Mouse (Mus musculus): Measurements from ENCODE around the gene Camkv.

The Camkv gene

DNA sequence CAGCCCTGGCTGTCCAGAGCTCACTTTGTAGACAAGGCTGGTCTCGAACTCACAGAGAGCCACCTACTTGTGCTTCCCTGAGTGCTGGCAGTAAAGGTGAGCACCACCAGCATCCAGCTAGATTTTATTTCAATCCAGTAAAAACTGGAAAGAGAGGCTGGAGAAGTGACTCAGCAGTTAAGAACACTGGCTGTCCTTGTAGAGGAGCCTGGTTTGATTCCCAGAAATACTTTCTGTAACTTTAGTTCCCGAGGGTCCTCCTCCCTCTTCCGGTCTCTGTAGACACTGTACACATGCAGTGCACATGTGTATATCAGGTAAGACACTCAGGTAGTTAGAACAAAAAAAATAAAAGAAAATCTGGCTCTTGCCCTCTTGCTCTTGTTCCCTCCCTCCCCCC, 52.5 kb downstream of the Camkv start:
- DNase-seq (ENCODE audit: low read depth, low spot score) = no peak

DNA sequence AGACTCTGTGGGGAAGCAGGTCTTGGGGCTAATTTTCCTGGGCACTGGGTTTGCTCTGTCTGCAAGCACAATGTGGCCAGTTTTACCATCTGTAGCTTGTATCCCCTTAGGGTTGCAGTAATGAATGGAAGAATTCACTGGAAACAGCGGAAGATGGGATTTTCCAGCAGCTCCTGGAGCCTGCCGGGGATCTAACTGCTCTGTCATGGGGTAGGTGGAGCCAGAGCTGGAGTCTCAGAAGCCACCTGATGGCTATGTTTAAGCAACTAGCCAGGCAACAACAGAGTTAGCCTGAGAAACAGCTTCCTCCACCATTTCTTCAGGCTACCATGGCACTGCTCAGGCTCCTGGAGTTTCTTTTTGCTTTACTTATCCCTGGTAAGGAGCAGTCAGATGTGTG, 56.7 kb downstream of the Camkv start, which contains the start of gene Cdhr4:
TSS of gene Cdhr4 (plus strand) at position 301 of the 400 bp plus-strand sequence.
- no peak for DNase-seq (ENCODE audit: low read depth, low spot score)

DNA sequence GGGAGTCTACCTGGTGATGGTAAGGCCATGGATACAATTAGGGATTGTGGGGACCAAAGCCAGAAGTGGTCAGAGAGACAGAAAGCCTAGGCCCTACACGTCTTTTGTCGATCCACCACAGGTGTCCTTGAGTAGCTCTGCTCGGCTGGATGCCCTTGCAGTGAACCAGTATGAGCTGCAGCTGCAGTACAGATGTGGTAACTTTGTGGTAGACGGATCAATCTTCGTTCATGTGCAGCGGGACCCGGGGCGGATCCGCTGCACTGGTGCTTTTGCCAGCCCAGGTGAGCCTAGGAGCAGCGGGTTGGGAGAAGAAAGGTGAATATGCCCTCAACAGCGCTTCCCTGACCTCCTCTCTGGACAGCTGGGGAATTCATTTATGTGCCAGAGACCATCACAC, 57.5 kb downstream of the Camkv start:
- no peak for DNase-seq (ENCODE audit: low read depth, low spot score)

DNA sequence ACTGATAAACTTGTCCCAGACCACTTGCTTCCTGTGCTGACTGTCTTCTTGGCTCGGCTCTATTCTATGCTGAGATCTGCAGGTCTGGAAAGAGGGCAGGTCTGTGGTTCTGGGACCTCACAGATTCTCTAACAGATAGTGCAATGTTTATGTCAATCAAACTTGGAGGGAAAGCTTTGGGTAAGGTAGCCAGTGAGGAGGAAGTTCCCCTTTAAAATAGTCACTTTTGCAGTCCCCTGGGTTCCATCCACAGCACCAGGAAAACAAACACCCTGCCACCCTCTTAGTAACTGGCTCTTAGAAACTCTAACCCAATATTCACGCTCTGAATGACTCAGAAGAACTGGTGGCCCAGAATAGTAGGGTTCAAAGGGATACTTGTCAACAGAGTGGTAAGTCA, 59.0 kb downstream of the Camkv start:
- no peak for DNase-seq (ENCODE audit: low read depth, low spot score)

DNA sequence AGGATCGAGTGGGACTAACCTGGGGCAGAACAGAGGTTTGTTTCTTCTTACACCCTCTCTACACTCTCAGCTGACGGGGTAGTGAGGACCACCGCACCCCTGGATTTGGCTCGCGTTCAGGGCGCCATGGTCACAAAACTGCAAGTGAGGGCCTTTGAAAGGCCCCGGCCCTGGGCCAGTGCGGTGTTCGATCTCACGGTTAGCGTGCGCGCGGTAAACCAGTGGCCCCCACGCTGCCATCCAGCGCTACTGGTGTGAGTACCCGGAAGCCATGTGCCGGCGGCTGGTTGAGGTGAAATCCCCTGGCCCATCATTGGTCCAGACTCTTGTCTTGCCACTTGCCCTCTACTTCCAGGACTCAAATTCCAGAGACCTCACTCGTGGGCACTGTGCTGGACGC, 60.0 kb downstream of the Camkv start:
- no peak for DNase-seq (ENCODE audit: low read depth, low spot score)

DNA sequence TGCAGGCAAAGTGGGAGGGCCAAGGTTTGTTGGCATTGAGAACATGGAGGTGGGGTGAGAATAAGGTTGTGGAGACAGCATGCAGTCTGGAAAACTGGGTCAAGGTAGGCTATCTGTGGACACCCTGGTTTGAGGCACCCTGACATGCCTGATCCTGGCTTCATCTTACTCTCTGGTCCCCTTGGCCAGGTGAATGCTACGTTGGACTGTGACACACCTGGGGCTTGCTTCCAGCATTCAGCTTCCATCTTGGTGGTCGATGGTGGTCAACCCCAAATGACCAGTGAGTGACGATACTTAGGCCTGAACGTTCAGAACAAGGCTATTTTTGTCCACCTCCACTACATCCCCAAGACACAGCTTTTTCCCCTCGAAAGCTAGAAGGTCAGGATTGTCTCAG, 60.6 kb downstream of the Camkv start, which contains the start of gene Gm20662:
TSS of gene Gm20662 (plus strand) at position 301 of the 400 bp plus-strand sequence.
- DNase-seq (ENCODE audit: low read depth, low spot score) = no peak

All from skeletal muscle tissue, adult 2 months (tissue).